Mouse (Mus musculus) forebrain, embryonic 12.5 days (tissue): ENCODE measurements around the gene Evl. TPM values are rescaled to one million over a fixed set of nuclear protein-coding genes. Genes with fewer than 3 reads are reported as not detected.
"Not testable (repeated sequence)": the region's sequence is repeated elsewhere in the genome, so short reads cannot be mapped to it uniquely, and the experiment has no call there.

ENCODE experiments used
- ATAC-seq: fragments of 200-750 bp; cut with Nextera tagmentation; 2 replicates; pipeline ENCODE4 v1.8.0; 2017; ENCODE audit warnings: moderate TSS enrichment; ENCODE audit not compliant: low FRiP score
- H3K27ac ChIP-seq: fragments of 300-500 bp; sonication (generic); 2 replicates; pipeline ENCODE4 v1.5.1; 2016; ENCODE audit warnings: mild to moderate bottlenecking
- H3K27me3 ChIP-seq: fragments of 300-500 bp; sonication (generic); 2 replicates; pipeline ENCODE4 v1.6.1; 2016; ENCODE audit warnings: mild to moderate bottlenecking
- H3K36me3 ChIP-seq: fragments of 300-500 bp; sonication (generic); replicated peaks from 2 replicates; pipeline ENCODE4 v1.6.1; 2016; ENCODE audit warnings: mild to moderate bottlenecking
- H3K4me1 ChIP-seq: fragments of 300-500 bp; sonication (generic); 2 replicates; pipeline ENCODE4 v1.6.1; 2016
- H3K4me2 ChIP-seq: fragments of 300-500 bp; sonication (generic); 2 replicates; pipeline ENCODE4 v1.6.1; 2016; ENCODE audit warnings: mild to moderate bottlenecking, moderate library complexity
- H3K4me3 ChIP-seq: fragments of 300-500 bp; sonication (generic); replicated peaks from 2 replicates; pipeline ENCODE4 v1.5.1; 2016; ENCODE audit warnings: mild to moderate bottlenecking
- H3K9ac ChIP-seq: fragments of 300-500 bp; sonication (generic); 2 replicates; pipeline ENCODE4 v1.6.1; 2016; ENCODE audit warnings: mild to moderate bottlenecking
- H3K9me3 ChIP-seq: fragments of 300-500 bp; sonication (generic); 2 replicates; pipeline ENCODE4 v1.6.1; 2016
- WGBS: fragments of 180-500 bp; shearing (Covaris S2); methylation state at CpG from one replicate; pipeline ENCODE4 v1.1.7; 2016; 5-methylcytosine and 5-hydroxymethylcytosine counted together
- polyA plus RNA-seq: library from polyadenylated mRNA; unstranded; fragments of >200 nt; fragmentation: Nextera tagmentation; extraction: Ambion mirVana; gene quantifications from 2 replicates; pipeline ENCODE4 v1.2.1, GENCODE M21; 2016

Evl gene
- 121 and 124 TPM in 2 replicates for polyA plus RNA-seq

DNA sequence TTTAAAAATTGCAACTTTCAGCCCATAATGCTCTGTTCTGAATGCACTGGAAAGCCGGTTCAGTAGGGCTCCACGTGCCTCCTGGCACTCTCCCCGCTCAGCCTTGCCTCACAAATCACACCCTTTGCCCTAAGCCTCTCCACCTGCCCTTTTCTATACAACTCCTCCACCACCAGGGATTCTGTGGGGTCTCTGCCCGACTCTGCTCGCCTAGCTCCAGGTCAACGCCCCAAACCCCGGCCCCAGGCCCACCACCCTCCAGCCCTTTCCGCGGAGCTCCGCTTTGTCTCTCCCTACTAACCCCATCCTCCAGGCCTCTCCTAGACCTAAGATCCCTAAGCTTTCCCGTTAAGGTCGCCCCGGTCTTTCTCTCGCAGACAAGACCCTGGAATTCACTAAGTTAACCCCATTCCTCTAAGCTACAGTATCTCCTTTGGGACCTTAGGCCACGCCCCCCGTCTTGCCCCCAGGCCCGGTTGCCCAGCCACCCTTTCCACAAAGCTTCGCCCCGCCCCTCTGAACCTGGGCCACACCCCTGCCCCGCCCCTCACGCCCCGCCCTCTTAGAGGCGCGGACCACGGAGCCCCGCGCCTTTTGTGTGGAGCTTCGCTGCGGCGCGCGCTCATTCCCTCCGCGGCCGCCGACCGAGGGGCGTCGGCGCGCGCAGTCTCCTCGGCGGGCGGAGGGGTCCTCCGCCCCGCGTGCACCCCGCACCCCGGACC, at the start of gene Evl:
Gene Evl (plus strand): TSS at position 601 of the 722 bp plus-strand sequence.
- peak within 1 kb of the TSS; percentile 70 for H3K4me2 ChIP-seq
- peaks cover 48% of the 10 kb centered on the region for H3K4me1 ChIP-seq
- under 1% methylated on average over 49 of the region's 50 CpGs for WGBS
- H3K9me3 ChIP-seq: no peaks in the 10 kb centered on the region
- no peaks in the 10 kb centered on the region for H3K27me3 ChIP-seq
- H3K9ac ChIP-seq: peak within 1 kb of the TSS; percentile 97
- peak; percentile 93 for ATAC-seq
- peak within 1 kb of the TSS; percentile 93 for H3K27ac ChIP-seq
- no peaks in the 10 kb centered on the region for H3K36me3 ChIP-seq
- peak within 1 kb of the TSS; percentile 96 for H3K4me3 ChIP-seq

DNA sequence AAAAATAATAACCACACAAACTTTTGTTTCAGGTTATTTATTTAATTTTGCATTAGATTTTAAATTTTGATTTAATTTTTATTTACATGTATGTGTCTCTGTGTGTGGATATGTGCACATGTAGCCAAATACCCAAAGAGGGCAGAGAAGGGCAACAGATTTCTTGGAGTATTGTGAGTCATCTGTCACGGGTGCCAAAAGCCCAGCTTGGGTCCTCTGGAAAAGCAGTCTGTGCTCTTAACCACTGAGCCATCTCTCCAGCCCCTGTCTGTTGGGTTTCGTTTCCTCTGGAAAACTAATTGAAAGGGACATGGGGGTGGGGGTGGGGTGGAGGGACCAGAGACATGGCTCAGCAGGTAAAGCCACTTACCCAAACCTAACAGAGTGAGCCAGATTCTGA, 48.7 kb upstream of the Evl start:
- ATAC-seq: no peak
- WGBS: 72% methylated on average over 2 of the region's 2 CpGs
- H3K36me3 ChIP-seq: peaks cover 17% of the 10 kb centered on the region; the same call in 1 of the 2 replicates

GRCm38 (mm10) chr12:108507046-108507445, 47.5 kb upstream of the Evl start:
- H3K36me3 ChIP-seq: peaks cover 21% of the 10 kb centered on the region
- not testable (repeated sequence) for H3K4me2 ChIP-seq, H3K4me3 ChIP-seq, H3K4me1 ChIP-seq, H3K27ac ChIP-seq, H3K9me3 ChIP-seq, ATAC-seq, H3K27me3 ChIP-seq, H3K9ac ChIP-seq
- 88% methylated on average over 3 of the region's 3 CpGs for WGBS

More for the DNA sequence above, 48.7 kb upstream of the Evl start:
- no peaks in the 10 kb centered on the region; the same call in 1 of the 2 replicates for H3K4me1 ChIP-seq
- no peaks in the 10 kb centered on the region for H3K27me3 ChIP-seq
- no peak overlapping the region for H3K4me2 ChIP-seq
- H3K9ac ChIP-seq: no peak overlapping the region
- no peaks in the 10 kb centered on the region for H3K9me3 ChIP-seq
- no peak overlapping the region for H3K4me3 ChIP-seq
- no peak overlapping the region for H3K27ac ChIP-seq

DNA sequence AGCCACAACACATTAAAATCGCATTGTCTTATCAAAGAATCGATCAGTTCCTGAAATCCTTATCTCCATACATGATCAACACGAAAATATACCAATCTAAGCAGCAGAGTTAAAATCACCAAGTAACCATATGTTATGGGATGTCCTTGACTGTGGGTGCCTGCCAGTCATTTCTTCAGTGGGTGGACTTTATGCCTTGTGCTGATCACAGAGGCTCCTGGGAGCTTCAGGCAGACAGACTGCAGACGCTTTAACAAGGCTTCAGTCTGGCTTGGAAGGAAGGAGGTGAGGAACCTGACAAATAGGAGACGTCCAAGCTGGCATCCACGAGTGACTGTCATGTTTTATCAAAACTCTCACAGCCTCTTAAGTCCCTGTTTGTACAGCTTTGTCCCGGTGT, 43.9 kb upstream of the Evl start:
- Histone ChIP-seq H3K4me1 (no peaks in the 10 kb centered on the region; the same call in 1 of the 2 replicates), H3K9me3 (no peaks in the 10 kb centered on the region), H3K27me3 (no peaks in the 10 kb centered on the region), H3K36me3 (peaks cover 36% of the 10 kb centered on the region), H3K9ac (no peak overlapping the region), H3K27ac (no peak overlapping the region), H3K4me2 (no peak overlapping the region), H3K4me3 (no peak overlapping the region)
- ATAC-seq: no peak
- WGBS: 78% methylated on average over 7 of the region's 7 CpGs

DNA sequence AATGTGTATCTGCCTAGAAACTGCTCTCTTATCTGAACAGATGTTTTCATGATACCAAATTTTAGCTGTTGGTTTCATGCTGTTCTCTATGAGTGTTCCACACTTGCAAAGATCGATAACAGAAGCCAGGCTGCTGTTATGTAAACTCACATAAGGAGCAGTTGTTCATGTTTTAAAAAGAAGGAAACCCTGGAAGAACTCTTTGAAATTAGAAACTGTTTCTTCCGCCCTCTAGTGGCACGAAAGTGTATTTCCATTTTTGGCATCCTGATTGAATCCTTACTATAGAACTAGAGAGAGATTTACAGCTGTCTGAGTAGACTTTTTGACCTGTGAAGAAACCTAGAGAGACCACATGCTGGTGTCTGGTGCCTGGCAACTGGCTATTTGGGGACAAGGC, 43.5 kb upstream of the Evl start:
- Histone ChIP-seq H3K4me2 (no peak overlapping the region), H3K36me3 (peaks cover 36% of the 10 kb centered on the region), H3K9ac (no peak overlapping the region), H3K27me3 (no peaks in the 10 kb centered on the region), H3K9me3 (no peaks in the 10 kb centered on the region), H3K27ac (no peak overlapping the region), H3K4me1 (no peaks in the 10 kb centered on the region; the same call in 1 of the 2 replicates), H3K4me3 (no peak overlapping the region)
- ATAC-seq: no peak
- WGBS: 14% methylated on average over 3 of the region's 3 CpGs

DNA sequence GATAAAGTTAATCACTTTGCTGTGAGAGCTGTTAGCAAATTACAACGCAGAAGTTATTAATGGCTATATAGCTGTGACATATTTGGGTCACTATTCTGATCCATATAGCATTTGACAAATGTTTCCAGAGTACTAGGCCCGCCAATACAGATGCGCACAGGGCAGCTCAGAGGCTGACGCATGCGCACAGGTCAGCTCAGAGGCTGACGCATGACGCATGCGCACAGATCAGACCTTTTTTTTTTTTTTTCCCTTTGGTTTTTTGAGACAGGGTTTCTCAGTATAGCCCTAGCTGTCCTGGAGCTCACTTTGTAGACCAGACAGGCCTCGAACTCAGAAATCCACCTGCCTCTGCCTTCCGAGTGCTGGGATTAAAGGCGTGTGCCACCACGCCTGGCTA, 39.1 kb upstream of the Evl start:
- Histone ChIP-seq H3K4me1 (no peaks in the 10 kb centered on the region), H3K4me2 (no peak overlapping the region), H3K4me3 (no peak overlapping the region), H3K36me3 (peaks cover 67% of the 10 kb centered on the region), H3K9me3 (no peaks in the 10 kb centered on the region), H3K9ac (no peak overlapping the region), H3K27ac (no peak overlapping the region), H3K27me3 (no peaks in the 10 kb centered on the region)
- no peak for ATAC-seq
- WGBS: 94% methylated on average over 12 of the region's 12 CpGs

DNA sequence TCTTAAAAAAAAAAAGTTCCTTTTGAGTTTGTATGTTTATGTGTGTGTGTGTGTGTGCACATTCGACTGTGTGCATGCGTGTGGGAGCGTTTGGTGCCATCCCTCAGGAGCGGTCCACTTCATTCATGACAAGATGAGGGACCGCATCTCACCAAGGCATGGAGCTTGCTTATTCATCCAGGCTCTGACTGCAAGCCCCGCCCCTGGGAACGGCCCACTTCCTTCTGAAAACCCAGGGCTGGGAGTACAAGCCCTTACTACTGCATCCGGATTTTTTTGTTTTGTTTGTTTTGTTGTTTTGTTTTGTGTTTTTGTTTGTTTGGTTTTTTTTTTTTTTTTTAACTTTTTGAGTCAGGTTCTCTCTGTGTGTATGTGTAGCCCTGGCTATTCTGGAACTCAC, 35.1 kb upstream of the Evl start:
- ATAC-seq: no peak
- no peak overlapping the region for H3K9ac ChIP-seq
- H3K4me1 ChIP-seq: no peaks in the 10 kb centered on the region
- H3K4me2 ChIP-seq: no peak overlapping the region
- no peaks in the 10 kb centered on the region for H3K27me3 ChIP-seq
- peaks cover 82% of the 10 kb centered on the region for H3K36me3 ChIP-seq
- H3K4me3 ChIP-seq: no peak overlapping the region
- H3K27ac ChIP-seq: no peak overlapping the region
- WGBS: 73% methylated on average over 8 of the region's 8 CpGs
- H3K9me3 ChIP-seq: 0 out of 2 replicates have a peak, but pooled peaks cover 4% of the 10 kb centered on the region

- no peak overlapping the region for H3K4me3 ChIP-seq
- H3K9ac ChIP-seq: no peak overlapping the region
- H3K9me3 ChIP-seq: no peaks in the 10 kb centered on the region
- no peak overlapping the region for H3K4me2 ChIP-seq
- no peaks in the 10 kb centered on the region for H3K4me1 ChIP-seq
- H3K27ac ChIP-seq: no peak overlapping the region
- 0 out of 2 replicates have a peak, but pooled peaks have one; percentile 20 for ATAC-seq
- peaks cover 46% of the 10 kb centered on the region for H3K36me3 ChIP-seq
- H3K27me3 ChIP-seq: no peaks in the 10 kb centered on the region
- 51% methylated on average over 8 of the region's 8 CpGs for WGBS
Measured at GRCm38 (mm10) chr12:108529214-108529613, 25.3 kb upstream of the Evl start.

- Histone ChIP-seq H3K27ac (no peak overlapping the region), H3K4me3 (no peak overlapping the region), H3K9me3 (no peaks in the 10 kb centered on the region), H3K9ac (no peak overlapping the region), H3K4me1 (no peaks in the 10 kb centered on the region), H3K4me2 (no peak overlapping the region), H3K27me3 (no peaks in the 10 kb centered on the region), H3K36me3 (peaks cover 70% of the 10 kb centered on the region)
- ATAC-seq: no peak
- 92% methylated on average over 11 of the region's 11 CpGs for WGBS
Measured at GRCm38 (mm10) chr12:108534484-108534883, 20.0 kb upstream of the Evl start.

- WGBS: 66% methylated on average over 10 of the region's 10 CpGs
- Histone ChIP-seq H3K27ac (no peak overlapping the region), H3K4me1 (no peaks in the 10 kb centered on the region), H3K27me3 (no peaks in the 10 kb centered on the region), H3K4me3 (no peak overlapping the region), H3K4me2 (no peak overlapping the region), H3K36me3 (peaks cover 72% of the 10 kb centered on the region), H3K9ac (no peak overlapping the region), H3K9me3 (no peaks in the 10 kb centered on the region)
- ATAC-seq: no peak
Measured at GRCm38 (mm10) chr12:108536461-108536860, 18.1 kb upstream of the Evl start.

- peaks cover 37% of the 10 kb centered on the region for H3K36me3 ChIP-seq
- H3K4me2 ChIP-seq: no peak overlapping the region
- ATAC-seq: peak; percentile 39; the same call in 1 of the 2 replicates
- H3K27ac ChIP-seq: no peak overlapping the region
- WGBS: 21% methylated on average over 6 of the region's 6 CpGs
- peaks cover 3% of the 10 kb centered on the region for H3K4me1 ChIP-seq
- no peak overlapping the region for H3K4me3 ChIP-seq
- no peaks in the 10 kb centered on the region for H3K9me3 ChIP-seq
- H3K9ac ChIP-seq: no peak overlapping the region
- no peaks in the 10 kb centered on the region for H3K27me3 ChIP-seq
Measured at GRCm38 (mm10) chr12:108541088-108541487, 13.4 kb upstream of the Evl start.

DNA sequence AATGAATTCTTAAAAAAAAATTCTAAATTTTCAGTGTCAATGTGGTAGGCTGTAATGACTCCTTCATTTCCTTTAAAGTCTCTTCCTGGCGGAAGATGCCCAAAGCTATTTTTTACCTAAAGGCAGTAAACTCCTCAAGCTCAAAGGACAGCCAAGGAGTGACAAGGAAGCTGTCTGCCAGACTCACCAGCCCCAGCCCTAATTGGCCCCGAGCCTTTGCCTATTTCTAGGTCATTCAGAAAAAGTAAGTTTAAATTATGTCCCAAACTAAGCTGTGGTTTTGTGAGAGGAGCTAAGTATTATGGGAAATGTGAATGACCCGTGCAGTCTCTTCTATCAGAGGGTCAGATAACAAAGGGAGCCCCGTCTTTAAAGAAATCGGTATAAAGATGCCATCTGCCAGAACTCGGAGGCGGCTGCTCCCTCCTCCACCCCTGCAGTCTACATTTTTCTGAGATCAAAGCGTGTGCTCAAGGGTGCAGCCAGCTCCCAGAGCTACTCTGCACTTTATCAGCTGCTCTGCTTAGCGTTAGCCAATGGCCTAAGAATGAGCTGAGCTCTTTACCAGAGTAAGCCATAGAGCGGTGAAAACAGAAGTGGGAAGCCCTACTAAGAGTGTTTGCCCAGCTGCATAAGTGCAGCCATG, 7.9 kb upstream of the Evl start:
- H3K4me2 ChIP-seq: 0 out of 2 replicates have a peak overlapping the region, but pooled peaks have one; percentile 8
- H3K4me1 ChIP-seq: peaks cover 22% of the 10 kb centered on the region
- no peak overlapping the region; the same call in 1 of the 2 replicates for H3K9ac ChIP-seq
- H3K27me3 ChIP-seq: no peaks in the 10 kb centered on the region
- peak; percentile 84 for ATAC-seq
- WGBS: 11% methylated on average over 10 of the region's 10 CpGs
- H3K36me3 ChIP-seq: no peaks in the 10 kb centered on the region
- H3K4me3 ChIP-seq: no peak overlapping the region
- no peaks in the 10 kb centered on the region for H3K9me3 ChIP-seq
- H3K27ac ChIP-seq: peak overlapping the region; percentile 88
